Mouse (Mus musculus) heart, embryonic 10.5 days (tissue): ENCODE results near the gene 0610010K14Rik. TPM values are rescaled to one million over a fixed set of nuclear protein-coding genes. Genes with fewer than 3 reads are reported as not detected.

ENCODE experiments used
- DNase-seq: peaks from one replicate; pipeline ENCODE4 v3.0.0-alpha.2; 2017; ENCODE audit warnings: low spot score
- H3K27ac ChIP-seq: fragments of 300-500 bp; sonication (generic); 2 replicates; pipeline ENCODE4 v1.5.1; 2016; ENCODE audit warnings: mild to moderate bottlenecking
- H3K27me3 ChIP-seq: fragments of 300-500 bp; sonication (generic); 2 replicates; pipeline ENCODE4 v1.6.1; 2016; ENCODE audit warnings: mild to moderate bottlenecking; ENCODE audit not compliant: poor library complexity, insufficient read depth, severe bottlenecking
- H3K36me3 ChIP-seq: fragments of 300-500 bp; sonication (generic); 2 replicates; pipeline ENCODE4 v1.6.1; 2016; ENCODE audit warnings: mild to moderate bottlenecking, moderate library complexity
- H3K4me1 ChIP-seq: fragments of 300-500 bp; sonication (generic); 2 replicates; pipeline ENCODE4 v1.6.1; 2016; ENCODE audit warnings: mild to moderate bottlenecking
- H3K4me3 ChIP-seq: fragments of 300-500 bp; sonication (generic); 2 replicates; pipeline ENCODE4 v1.5.1; 2016; ENCODE audit warnings: mild to moderate bottlenecking, moderate library complexity
- H3K9me3 ChIP-seq: fragments of 300-500 bp; sonication (generic); 2 replicates; pipeline ENCODE4 v1.6.1; 2016; ENCODE audit warnings: mild to moderate bottlenecking, moderate library complexity
- WGBS: fragments of 180-500 bp; shearing (Covaris S2); methylation state at CpG from one replicate; pipeline ENCODE4 v1.1.7; 2016; 5-methylcytosine and 5-hydroxymethylcytosine counted together
- polyA plus RNA-seq: library from polyadenylated mRNA; unstranded; fragments of >200 nt; fragmentation: Nextera tagmentation; extraction: Ambion mirVana; gene quantifications from 2 replicates; pipeline ENCODE4 v1.2.1, GENCODE M21; 2016

The 0610010K14Rik gene
- polyA plus RNA-seq, 1 experiment from 2014 or later: 153 TPM

GRCm38 (mm10) chr11:70219873-70220272, 17.8 kb downstream of the 0610010K14Rik start:
- no peak for DNase-seq
- H3K27me3 ChIP-seq: peaks cover 63% of the 10 kb centered on the region
- WGBS: 60% methylated on average over 7 of the region's 7 CpGs
- H3K9me3 ChIP-seq: no peaks in the 10 kb centered on the region
- H3K27ac ChIP-seq: peak overlapping the region; percentile 89
- H3K36me3 ChIP-seq: peaks cover 12% of the 10 kb centered on the region
- peaks cover 39% of the 10 kb centered on the region for H3K4me1 ChIP-seq
- peak overlapping the region; percentile 70 for H3K4me3 ChIP-seq

GRCm38 (mm10) chr11:70218741-70219470, 18.8 kb downstream of the 0610010K14Rik start:
- H3K4me3 ChIP-seq: 0 out of 2 replicates have a peak overlapping the region, but pooled peaks have one; percentile 12
- no peaks in the 10 kb centered on the region for H3K9me3 ChIP-seq
- peaks cover 49% of the 10 kb centered on the region for H3K4me1 ChIP-seq
- peaks cover 12% of the 10 kb centered on the region for H3K36me3 ChIP-seq
- H3K27me3 ChIP-seq: peaks cover 63% of the 10 kb centered on the region
- no peak for DNase-seq
- H3K27ac ChIP-seq: no peak overlapping the region
- 86% methylated on average over 15 of the region's 15 CpGs for WGBS

- no peak overlapping the region for H3K27ac ChIP-seq
- peaks cover 52% of the 10 kb centered on the region for H3K4me1 ChIP-seq
- H3K27me3 ChIP-seq: peaks cover 71% of the 10 kb centered on the region
- 75% methylated on average over 4 of the region's 4 CpGs for WGBS
- DNase-seq: no peak
- H3K9me3 ChIP-seq: no peaks in the 10 kb centered on the region
- no peak overlapping the region for H3K4me3 ChIP-seq
- peaks cover 12% of the 10 kb centered on the region for H3K36me3 ChIP-seq
These were observed 19.7 kb downstream of the 0610010K14Rik start for GRCm38 (mm10) chr11:70218039-70218438.

GRCm38 (mm10) chr11:70216103-70216502, 21.6 kb downstream of the 0610010K14Rik start:
- Histone ChIP-seq H3K27ac (no peak overlapping the region), H3K27me3 (peaks cover 87% of the 10 kb centered on the region)

GRCm38 (mm10) chr11:70215301-70215700, 22.4 kb downstream of the 0610010K14Rik start:
- Histone ChIP-seq H3K9me3 (no peaks in the 10 kb centered on the region), H3K27ac (no peak overlapping the region), H3K36me3 (peaks cover 12% of the 10 kb centered on the region), H3K4me1 (peaks cover 37% of the 10 kb centered on the region), H3K27me3 (peaks cover 94% of the 10 kb centered on the region), H3K4me3 (peak overlapping the region; percentile 48; the same call in 1 of the 2 replicates)
- no peak for DNase-seq
- 8% methylated on average over 22 of the region's 22 CpGs for WGBS

More at GRCm38 (mm10) chr11:70216103-70216502, 21.6 kb downstream of the 0610010K14Rik start:
- H3K4me3 ChIP-seq: no peak overlapping the region
- H3K4me1 ChIP-seq: peaks cover 41% of the 10 kb centered on the region
- 49% methylated on average over 3 of the region's 3 CpGs for WGBS
- no peak for DNase-seq
- H3K36me3 ChIP-seq: peaks cover 12% of the 10 kb centered on the region
- H3K9me3 ChIP-seq: no peaks in the 10 kb centered on the region

GRCm38 (mm10) chr11:70214856-70215209, 22.9 kb downstream of the 0610010K14Rik start:
- peak overlapping the region; percentile 48 for H3K4me3 ChIP-seq
- peaks cover 89% of the 10 kb centered on the region for H3K27me3 ChIP-seq
- DNase-seq: no peak
- 7% methylated on average over 18 of the region's 18 CpGs for WGBS
- no peak overlapping the region for H3K27ac ChIP-seq
- H3K36me3 ChIP-seq: peaks cover 12% of the 10 kb centered on the region
- H3K9me3 ChIP-seq: no peaks in the 10 kb centered on the region
- H3K4me1 ChIP-seq: peaks cover 32% of the 10 kb centered on the region

- peaks cover 12% of the 10 kb centered on the region for H3K36me3 ChIP-seq
- no peaks in the 10 kb centered on the region for H3K9me3 ChIP-seq
- 0 out of 2 replicates have a peak overlapping the region, but pooled peaks have one; percentile 1 for H3K27ac ChIP-seq
- peaks cover 85% of the 10 kb centered on the region for H3K27me3 ChIP-seq
- peak overlapping the region; percentile 48 for H3K4me3 ChIP-seq
- peaks cover 29% of the 10 kb centered on the region for H3K4me1 ChIP-seq
- no peak for DNase-seq
- WGBS: 1% methylated on average over 46 of the region's 46 CpGs
These were observed 23.4 kb downstream of the 0610010K14Rik start for GRCm38 (mm10) chr11:70214191-70214855.

- Histone ChIP-seq H3K36me3 (peaks cover 12% of the 10 kb centered on the region), H3K27me3 (peaks cover 79% of the 10 kb centered on the region), H3K9me3 (no peaks in the 10 kb centered on the region), H3K27ac (no peak overlapping the region), H3K4me1 (peaks cover 25% of the 10 kb centered on the region), H3K4me3 (peak overlapping the region; percentile 48)
- 9% methylated on average over 26 of the region's 26 CpGs for WGBS
- no peak for DNase-seq
These were observed 24.0 kb downstream of the 0610010K14Rik start for GRCm38 (mm10) chr11:70213736-70214135.

GRCm38 (mm10) chr11:70212896-70213295, 24.8 kb downstream of the 0610010K14Rik start:
- peaks cover 22% of the 10 kb centered on the region for H3K4me1 ChIP-seq
- no peaks in the 10 kb centered on the region for H3K9me3 ChIP-seq
- WGBS: 20% methylated on average over 9 of the region's 9 CpGs
- no peak overlapping the region for H3K4me3 ChIP-seq
- DNase-seq: no peak
- H3K27me3 ChIP-seq: peaks cover 71% of the 10 kb centered on the region
- no peak overlapping the region for H3K27ac ChIP-seq
- peaks cover 12% of the 10 kb centered on the region for H3K36me3 ChIP-seq

GRCm38 (mm10) chr11:70212423-70212822, 25.3 kb downstream of the 0610010K14Rik start, which contains the start of gene Slc16a11:
Gene Slc16a11 (plus strand): TSS chr11:70212752.
- Histone ChIP-seq H3K4me3 (no peak within 1 kb of the TSS; the same call in 1 of the 2 replicates), H3K9me3 (no peaks in the 10 kb centered on the region), H3K27me3 (peaks cover 66% of the 10 kb centered on the region), H3K4me1 (peaks cover 22% of the 10 kb centered on the region), H3K36me3 (peaks cover 9% of the 10 kb centered on the region), H3K27ac (no peak within 1 kb of the TSS)
- no peak for DNase-seq
- WGBS: 61% methylated on average over 6 of the region's 6 CpGs

GRCm38 (mm10) chr11:70211972-70212371, 25.7 kb downstream of the 0610010K14Rik start:
- no peaks in the 10 kb centered on the region for H3K9me3 ChIP-seq
- H3K27me3 ChIP-seq: peaks cover 62% of the 10 kb centered on the region
- 71% methylated on average over 6 of the region's 6 CpGs for WGBS
- no peak overlapping the region for H3K4me3 ChIP-seq
- H3K4me1 ChIP-seq: peaks cover 22% of the 10 kb centered on the region
- DNase-seq: no peak
- H3K27ac ChIP-seq: no peak overlapping the region
- 0 out of 2 replicates have a peak, but pooled peaks cover 5% of the 10 kb centered on the region for H3K36me3 ChIP-seq

GRCm38 (mm10) chr11:70210681-70211080, 27.0 kb downstream of the 0610010K14Rik start:
- Histone ChIP-seq H3K4me3 (no peak overlapping the region), H3K27me3 (peaks cover 57% of the 10 kb centered on the region), H3K36me3 (no peaks in the 10 kb centered on the region), H3K27ac (no peak overlapping the region), H3K4me1 (peaks cover 21% of the 10 kb centered on the region), H3K9me3 (no peaks in the 10 kb centered on the region)
- WGBS: 89% methylated on average over 2 of the region's 2 CpGs
- DNase-seq: no peak

GRCm38 (mm10) chr11:70208778-70209388, 28.8 kb downstream of the 0610010K14Rik start:
- H3K4me3 ChIP-seq: no peak overlapping the region
- no peak overlapping the region for H3K27ac ChIP-seq
- H3K27me3 ChIP-seq: peaks cover 53% of the 10 kb centered on the region
- no peak for DNase-seq
- H3K9me3 ChIP-seq: no peaks in the 10 kb centered on the region
- peaks cover 3% of the 10 kb centered on the region; the same call in 1 of the 2 replicates for H3K4me1 ChIP-seq
- H3K36me3 ChIP-seq: no peaks in the 10 kb centered on the region
- 65% methylated on average over 5 of the region's 5 CpGs for WGBS
